Mouse (Mus musculus) small intestine, adult 2 months (tissue): ENCODE results near the gene Trim62.

Experiments used
- CTCF ChIP-seq: fragments of 200-500 bp; IDR thresholded peaks from 2 replicates; pipeline ENCODE4 v1.5.1; 2012; ENCODE audit warnings: low read depth, mild to moderate bottlenecking, control low read depth, inconsistent platforms, low read length, moderate library complexity, mixed read lengths; ENCODE audit not compliant: insufficient replicate concordance, insufficient read length; ENCODE audit errors: extremely low read depth
- POLR2A ChIP-seq: fragments of 200-500 bp; IDR thresholded peaks from 2 replicates; pipeline ENCODE4 v1.6.1; 2012; ENCODE audit warnings: low read depth, mild to moderate bottlenecking, control low read depth, inconsistent platforms, low read length, moderate library complexity

GRCm38 (mm10) chr4:128855613-128856040 lies 27.8 kb upstream of the Trim62 start:
- TF ChIP-seq POLR2A: no peak
- TF ChIP-seq CTCF: no peak
